Mouse (Mus musculus) hindbrain, embryonic 12.5 days (tissue): ENCODE measurements around the gene Camkv. TPM values are rescaled to one million over a fixed set of nuclear protein-coding genes. Genes with fewer than 3 reads are reported as not detected.
A peak's percentile ranks its signal among the peaks of the same experiment; 100 is the strongest.

Experiments used
- ATAC-seq: fragments of 200-750 bp; cut with Nextera tagmentation; 2 replicates; pipeline ENCODE4 v1.8.0; 2017; ENCODE audit warnings: moderate TSS enrichment; ENCODE audit not compliant: low FRiP score
- H3K27ac ChIP-seq: fragments of 300-500 bp; sonication (generic); 2 replicates; pipeline ENCODE4 v1.5.1; 2016; ENCODE audit warnings: mild to moderate bottlenecking
- H3K27me3 ChIP-seq: fragments of 300-500 bp; sonication (generic); 2 replicates; pipeline ENCODE4 v1.6.1; 2016; ENCODE audit warnings: mild to moderate bottlenecking
- H3K36me3 ChIP-seq: fragments of 300-500 bp; sonication (generic); 2 replicates; pipeline ENCODE4 v1.6.1; 2016; ENCODE audit warnings: mild to moderate bottlenecking
- H3K4me1 ChIP-seq: fragments of 300-500 bp; sonication (generic); 2 replicates; pipeline ENCODE4 v1.6.1; 2016
- H3K4me2 ChIP-seq: fragments of 300-500 bp; sonication (generic); replicated peaks from 2 replicates; pipeline ENCODE4 v1.6.1; 2016; ENCODE audit warnings: mild to moderate bottlenecking
- H3K4me3 ChIP-seq: fragments of 300-500 bp; sonication (generic); 2 replicates; pipeline ENCODE4 v1.5.1; 2016; ENCODE audit warnings: mild to moderate bottlenecking
- H3K9ac ChIP-seq: fragments of 300-500 bp; sonication (generic); 2 replicates; pipeline ENCODE4 v1.6.1; 2016; ENCODE audit warnings: mild to moderate bottlenecking, moderate library complexity
- H3K9me3 ChIP-seq: fragments of 300-500 bp; sonication (generic); replicated peaks from 2 replicates; pipeline ENCODE4 v1.6.1; 2016; ENCODE audit warnings: mild to moderate bottlenecking
- WGBS: fragments of 180-500 bp; shearing (Covaris S2); methylation state at CpG from one replicate; pipeline ENCODE4 v1.1.7; 2016; 5-methylcytosine and 5-hydroxymethylcytosine counted together
- polyA plus RNA-seq: library from polyadenylated mRNA; unstranded; fragments of >200 nt; fragmentation: Nextera tagmentation; extraction: Ambion mirVana; gene quantifications from 2 replicates; pipeline ENCODE4 v1.2.1, GENCODE M21; 2016

The Camkv gene
- polyA plus RNA-seq, 1 experiment from 2014 or later, result 7.3 TPM

- Histone ChIP-seq H3K36me3 (no peaks in the 10 kb centered on the region), H3K9me3 (no peaks in the 10 kb centered on the region), H3K27me3 (peaks cover 24% of the 10 kb centered on the region), H3K9ac (peak overlapping the region; percentile 68), H3K4me1 (peaks cover 41% of the 10 kb centered on the region), H3K4me2 (peak overlapping the region; percentile 84), H3K4me3 (peak overlapping the region; percentile 62), H3K27ac (peak overlapping the region; percentile 82)
- 53% methylated on average over 9 of the region's 9 CpGs for WGBS
- no peak for ATAC-seq
These were observed 49.2 kb downstream of the Camkv start for GRCm38 (mm10) chr9:107984754-107985055.

GRCm38 (mm10) chr9:107985131-107986119 is 50.0 kb downstream of the Camkv start, which contains the start of gene Inka1:
Gene Inka1, minus strand, starts transcription at chr9:107985879.
- peak; percentile 77 for ATAC-seq
- Histone ChIP-seq H3K4me3 (peak within 1 kb of the TSS; percentile 62), H3K9me3 (no peaks in the 10 kb centered on the region), H3K36me3 (no peaks in the 10 kb centered on the region), H3K27ac (peak within 1 kb of the TSS; percentile 82), H3K9ac (peak within 1 kb of the TSS; percentile 68), H3K4me2 (peak within 1 kb of the TSS; percentile 84), H3K27me3 (peaks cover 24% of the 10 kb centered on the region), H3K4me1 (peaks cover 41% of the 10 kb centered on the region)
- WGBS, result under 1% methylated on average over 58 of the region's 58 CpGs

- 7% methylated on average over 18 of the region's 18 CpGs for WGBS
- peaks cover 33% of the 10 kb centered on the region for H3K4me1 ChIP-seq
- H3K4me3 ChIP-seq, result peak overlapping the region; percentile 62; the same call in 1 of the 2 replicates
- 0 out of 2 replicates have a peak overlapping the region, but pooled peaks have one; percentile 4 for H3K27ac ChIP-seq
- H3K4me2 ChIP-seq, result peak overlapping the region; percentile 84
- H3K9ac ChIP-seq, result no peak overlapping the region
- H3K36me3 ChIP-seq, result no peaks in the 10 kb centered on the region
- no peaks in the 10 kb centered on the region for H3K9me3 ChIP-seq
- peaks cover 24% of the 10 kb centered on the region for H3K27me3 ChIP-seq
- ATAC-seq, result peak; percentile 72
These were observed 50.9 kb downstream of the Camkv start for GRCm38 (mm10) chr9:107986376-107986775.

- Histone ChIP-seq H3K9ac (no peak overlapping the region), H3K4me2 (no peak overlapping the region), H3K4me3 (no peak overlapping the region), H3K27ac (no peak overlapping the region), H3K9me3 (no peaks in the 10 kb centered on the region), H3K4me1 (peaks cover 20% of the 10 kb centered on the region), H3K36me3 (no peaks in the 10 kb centered on the region), H3K27me3 (peaks cover 24% of the 10 kb centered on the region)
- ATAC-seq, result no peak
- 68% methylated on average over 3 of the region's 3 CpGs for WGBS
These were observed 52.5 kb downstream of the Camkv start for GRCm38 (mm10) chr9:107987950-107988349.

GRCm38 (mm10) chr9:107992197-107992596 is 56.7 kb downstream of the Camkv start, which contains the start of gene Cdhr4:
Gene Cdhr4, plus strand, starts transcription at chr9:107992497.
- 80% methylated on average over 2 of the region's 2 CpGs for WGBS
- no peaks in the 10 kb centered on the region for H3K27me3 ChIP-seq
- no peak within 1 kb of the TSS for H3K4me3 ChIP-seq
- H3K27ac ChIP-seq, result no peak within 1 kb of the TSS
- H3K4me1 ChIP-seq, result peaks cover 3% of the 10 kb centered on the region; the same call in 1 of the 2 replicates
- H3K36me3 ChIP-seq, result no peaks in the 10 kb centered on the region
- H3K9ac ChIP-seq, result no peak within 1 kb of the TSS
- ATAC-seq, result no peak
- H3K4me2 ChIP-seq, result no peak within 1 kb of the TSS
- no peaks in the 10 kb centered on the region for H3K9me3 ChIP-seq

- H3K27me3 ChIP-seq, result no peaks in the 10 kb centered on the region
- no peak overlapping the region for H3K4me3 ChIP-seq
- H3K4me2 ChIP-seq, result no peak overlapping the region
- H3K9me3 ChIP-seq, result no peaks in the 10 kb centered on the region
- no peak for ATAC-seq
- H3K4me1 ChIP-seq, result peaks cover 3% of the 10 kb centered on the region; the same call in 1 of the 2 replicates
- no peak overlapping the region for H3K27ac ChIP-seq
- whole genome bisulfite sequencing, result 77% methylated on average over 11 of the region's 11 CpGs
- no peaks in the 10 kb centered on the region for H3K36me3 ChIP-seq
- no peak overlapping the region for H3K9ac ChIP-seq
These were observed 57.5 kb downstream of the Camkv start for GRCm38 (mm10) chr9:107993013-107993412.

- Histone ChIP-seq H3K4me2 (no peak overlapping the region), H3K9ac (no peak overlapping the region), H3K9me3 (no peaks in the 10 kb centered on the region), H3K36me3 (no peaks in the 10 kb centered on the region), H3K4me1 (no peaks in the 10 kb centered on the region), H3K4me3 (no peak overlapping the region), H3K27ac (no peak overlapping the region), H3K27me3 (no peaks in the 10 kb centered on the region)
- no peak for ATAC-seq
- WGBS, result 72% methylated on average over 2 of the region's 2 CpGs
These were observed 59.0 kb downstream of the Camkv start for GRCm38 (mm10) chr9:107994464-107994863.

GRCm38 (mm10) chr9:107995513-107995912 is 60.0 kb downstream of the Camkv start:
- Histone ChIP-seq H3K4me3 (no peak overlapping the region), H3K27ac (no peak overlapping the region), H3K36me3 (no peaks in the 10 kb centered on the region), H3K27me3 (no peaks in the 10 kb centered on the region), H3K9me3 (no peaks in the 10 kb centered on the region), H3K9ac (no peak overlapping the region), H3K4me1 (no peaks in the 10 kb centered on the region), H3K4me2 (no peak overlapping the region)
- no peak for ATAC-seq
- WGBS, result 94% methylated on average over 21 of the region's 21 CpGs

- 95% methylated on average over 5 of the region's 5 CpGs for WGBS
- H3K27me3 ChIP-seq, result no peaks in the 10 kb centered on the region
- H3K4me1 ChIP-seq, result no peaks in the 10 kb centered on the region
- no peak within 1 kb of the TSS for H3K4me2 ChIP-seq
- H3K36me3 ChIP-seq, result no peaks in the 10 kb centered on the region
- no peak within 1 kb of the TSS for H3K27ac ChIP-seq
- no peak within 1 kb of the TSS for H3K9ac ChIP-seq
- H3K4me3 ChIP-seq, result no peak within 1 kb of the TSS
- no peak for ATAC-seq
- no peaks in the 10 kb centered on the region for H3K9me3 ChIP-seq
These were observed 60.6 kb downstream of the Camkv start, which contains the start of gene Gm20662 for GRCm38 (mm10) chr9:107996049-107996448. Gene Gm20662, plus strand, starts transcription at chr9:107996349.

Other genes starting within 250 kb of the Camkv start
- 26.8 and 28.3 TPM in 2 replicates for gene Sema3f, start 225.2 kb upstream of the Camkv start, polyA plus RNA-seq
- 260 and 271 TPM in 2 replicates for gene Rbm5, start 164.7 kb upstream of the Camkv start, polyA plus RNA-seq
- 125 and 135 TPM in 2 replicates for gene Rbm6, start 62.4 kb upstream of the Camkv start, polyA plus RNA-seq
- gene Mon1a, start 47.5 kb upstream of the Camkv start, polyA plus RNA-seq, result 17.1 and 20.1 TPM in 2 replicates
- 2.0 and 2.3 TPM in 2 replicates for gene Mst1r, start 28.8 kb upstream of the Camkv start, polyA plus RNA-seq
- not detected in 2 replicates for gene Actl11, start 7.2 kb upstream of the Camkv start, polyA plus RNA-seq
- 15.8 and 17.4 TPM in 2 replicates for gene Traip, start 14.5 kb downstream of the Camkv start, polyA plus RNA-seq
- 11.5 and 12.7 TPM in 2 replicates for gene Uba7, start 39.8 kb downstream of the Camkv start, polyA plus RNA-seq
- 3.2 and 3.3 TPM in 2 replicates for gene Gm20661, start 47.4 kb downstream of the Camkv start, polyA plus RNA-seq
- gene Inka1, start 50.2 kb downstream of the Camkv start, polyA plus RNA-seq, result 51.0 and 52.6 TPM in 2 replicates
- 5.5 and 5.7 TPM in 2 replicates for gene Cdhr4, start 56.8 kb downstream of the Camkv start, polyA plus RNA-seq
- 0.13 TPM in 1 of 2 replicates, not detected in the other for gene Gm20662, start 60.7 kb downstream of the Camkv start, polyA plus RNA-seq
- 100 and 102 TPM in 2 replicates for gene Ip6k1, start 66.8 kb downstream of the Camkv start, polyA plus RNA-seq
- gene Gmppb, start 113.6 kb downstream of the Camkv start, polyA plus RNA-seq, result 21.9 and 25.0 TPM in 2 replicates
- gene Amigo3, start 117.5 kb downstream of the Camkv start, polyA plus RNA-seq, result 3.9 TPM in 2 replicates
- 0.31 and 0.72 TPM in 2 replicates for gene Mst1, start 144.8 kb downstream of the Camkv start, polyA plus RNA-seq
- gene Rnf123, start 147.7 kb downstream of the Camkv start, polyA plus RNA-seq, result 39.5 and 40.7 TPM in 2 replicates
- gene Apeh, start 158.9 kb downstream of the Camkv start, polyA plus RNA-seq, result 54.3 and 58.6 TPM in 2 replicates